Mouse (Mus musculus) right cerebral cortex, postnatal 36 days (tissue): ENCODE measurements around the gene Impg1.

ENCODE experiments used
- DNase-seq, 2 experiments: peaks; one replicate each; pipeline ENCODE4 v3.0.0; 2022; ENCODE audit warnings: low spot score in 2 of 2, mixed read lengths in 1 of 2

Gene Impg1

DNA sequence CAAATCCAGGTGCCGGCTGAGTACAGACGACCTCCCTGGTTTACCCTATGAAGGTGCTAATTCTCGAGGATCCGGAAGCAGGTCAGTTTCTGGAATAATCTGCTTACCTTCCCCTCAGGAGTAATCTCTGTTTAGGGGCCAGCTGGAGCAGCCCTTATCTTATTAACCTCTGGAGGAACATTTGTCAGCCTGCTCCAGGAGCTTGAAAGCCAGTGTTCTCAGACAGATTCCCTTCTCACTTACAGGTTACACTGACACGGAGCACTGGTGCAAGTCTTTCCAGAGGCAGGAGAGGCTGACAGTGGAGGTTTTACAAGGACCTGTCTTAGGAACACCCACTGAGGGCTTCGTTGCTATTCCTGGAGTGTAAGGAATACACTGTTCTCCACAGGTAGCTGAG, at the start of gene Impg1:
Gene Impg1, minus strand, starts transcription at position 101 of the 400 bp plus-strand sequence.
- no peak for DNase-seq

GRCm38 (mm10) chr9:80509464-80510153, 44.3 kb upstream of the Impg1 start:
- no peak for DNase-seq

DNA sequence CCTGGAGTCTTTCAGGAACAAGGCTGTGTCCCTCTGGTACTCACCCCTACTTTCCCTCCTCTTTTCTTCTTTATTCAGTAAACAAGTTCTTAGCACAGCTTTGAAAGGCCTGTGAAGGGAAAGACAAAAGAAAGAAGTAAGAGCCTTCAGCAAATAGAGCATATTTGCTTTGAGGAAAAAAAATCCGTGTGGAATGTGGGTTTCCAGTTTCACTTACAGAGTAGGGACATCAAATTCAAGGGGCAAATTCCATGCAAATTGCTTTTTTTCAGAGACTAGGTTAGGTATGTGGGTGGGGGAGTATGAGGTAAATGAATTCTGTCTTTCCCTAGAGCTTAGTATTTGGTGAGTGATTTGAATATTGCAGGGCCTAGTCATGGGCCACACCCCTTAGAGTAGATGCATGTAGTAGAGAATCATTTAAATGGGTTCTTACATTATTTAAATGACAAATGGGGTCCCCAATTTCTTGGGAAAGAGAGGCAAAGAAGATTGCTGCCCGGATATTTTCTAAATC, 39.3 kb upstream of the Impg1 start:
- no peak for DNase-seq

DNA sequence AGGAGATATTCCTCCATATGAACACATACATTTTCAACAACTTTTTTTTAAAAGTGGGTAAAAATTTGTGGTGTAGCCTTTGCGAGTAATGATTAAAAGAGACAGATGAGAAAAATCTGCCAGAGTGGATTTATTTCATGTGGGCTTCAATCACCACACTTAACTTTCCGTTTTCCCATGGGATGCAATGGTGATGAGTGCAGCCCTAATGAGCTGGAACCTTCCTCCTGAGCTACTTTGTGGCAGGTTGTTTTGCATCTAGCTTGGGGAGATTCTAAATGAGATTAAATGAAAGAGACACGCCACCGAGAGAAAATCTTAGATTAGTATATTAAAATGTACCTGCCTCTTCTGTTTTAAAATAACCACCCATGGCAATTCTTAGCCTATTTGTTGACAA, 26.3 kb upstream of the Impg1 start:
- no peak for DNase-seq

- no peak for DNase-seq
These were observed 4.9 kb downstream of the Impg1 start for GRCm38 (mm10) chr9:80460420-80460819.

- DNase-seq = no peak
These were observed 14.6 kb downstream of the Impg1 start for GRCm38 (mm10) chr9:80450467-80451261.

GRCm38 (mm10) chr9:80441096-80441710, 24.1 kb downstream of the Impg1 start:
- no peak for DNase-seq

GRCm38 (mm10) chr9:80391404-80391803, 73.9 kb downstream of the Impg1 start:
- no peak for DNase-seq

GRCm38 (mm10) chr9:80391002-80391401, 74.3 kb downstream of the Impg1 start:
- no peak for DNase-seq

GRCm38 (mm10) chr9:80387890-80388289, 77.4 kb downstream of the Impg1 start:
- DNase-seq = no peak

GRCm38 (mm10) chr9:80386492-80386891, 78.8 kb downstream of the Impg1 start:
- DNase-seq = no peak

DNA sequence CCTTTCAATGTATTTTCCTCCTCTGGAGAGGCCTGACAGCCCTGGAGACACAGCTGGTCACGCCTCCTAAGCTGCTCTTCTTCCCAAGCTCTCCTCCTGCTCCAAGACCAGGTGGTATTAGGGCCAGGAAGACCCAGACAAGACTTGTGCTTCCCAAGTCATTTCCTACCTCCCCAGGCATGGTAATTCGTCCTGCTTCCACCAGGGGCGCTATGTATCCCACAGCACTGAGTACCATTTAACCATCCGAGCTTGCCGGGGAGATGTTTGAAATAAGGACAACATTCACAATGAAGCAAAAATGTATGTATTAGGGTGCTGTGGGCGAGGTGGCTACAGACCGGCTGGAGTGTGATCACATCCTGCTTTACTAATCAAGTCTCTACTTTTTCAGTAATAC, 79.3 kb downstream of the Impg1 start:
- no peak for DNase-seq

GRCm38 (mm10) chr9:80382711-80383110, 82.6 kb downstream of the Impg1 start:
- no peak for DNase-seq

GRCm38 (mm10) chr9:80380078-80380645, 85.1 kb downstream of the Impg1 start:
- DNase-seq = no peak

DNA sequence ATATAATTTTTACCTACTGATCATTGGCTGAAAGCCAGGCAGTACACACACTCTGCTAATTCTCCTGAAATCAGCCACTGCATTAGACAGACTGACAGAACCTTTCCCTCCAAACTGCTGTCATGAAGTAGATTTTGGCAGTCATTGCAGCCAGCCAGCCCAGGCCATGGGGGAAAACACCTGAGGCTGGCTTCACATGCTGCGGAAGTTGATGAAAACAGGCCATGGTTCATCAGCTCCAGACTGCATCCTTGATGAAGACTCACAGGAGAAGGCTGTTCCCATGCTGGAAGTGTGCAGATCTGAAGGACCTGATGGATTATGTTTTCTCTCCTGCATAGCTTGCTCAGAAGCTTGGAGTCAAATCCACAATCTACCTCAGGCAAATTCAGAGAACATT, 91.2 kb downstream of the Impg1 start:
- no peak for DNase-seq

DNA sequence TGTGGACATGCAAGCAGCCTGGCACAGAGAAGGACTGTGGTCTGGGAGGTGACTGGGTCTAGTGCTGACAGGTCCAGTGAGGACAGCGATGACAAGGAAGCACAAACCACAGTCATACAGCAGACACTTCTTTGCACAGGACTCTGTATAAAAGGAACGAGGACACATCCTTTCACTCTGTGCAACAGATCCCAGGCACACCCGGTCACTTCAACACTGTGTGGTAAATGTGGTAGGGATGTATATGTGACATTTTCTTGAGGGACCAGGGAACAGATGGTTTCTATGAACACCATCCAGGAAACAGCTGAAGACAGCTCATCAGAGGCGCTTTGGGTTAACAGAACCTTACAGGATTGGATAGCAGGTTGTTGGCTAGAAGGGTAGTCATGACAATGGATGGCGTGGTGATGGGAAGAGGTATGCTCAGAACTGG, 92.0 kb downstream of the Impg1 start:
- DNase-seq = no peak

- DNase-seq = no peak
These were observed 96.6 kb downstream of the Impg1 start for GRCm38 (mm10) chr9:80368636-80369035.

- DNase-seq = no peak
These were observed 97.6 kb downstream of the Impg1 start for GRCm38 (mm10) chr9:80367520-80368204.

DNA sequence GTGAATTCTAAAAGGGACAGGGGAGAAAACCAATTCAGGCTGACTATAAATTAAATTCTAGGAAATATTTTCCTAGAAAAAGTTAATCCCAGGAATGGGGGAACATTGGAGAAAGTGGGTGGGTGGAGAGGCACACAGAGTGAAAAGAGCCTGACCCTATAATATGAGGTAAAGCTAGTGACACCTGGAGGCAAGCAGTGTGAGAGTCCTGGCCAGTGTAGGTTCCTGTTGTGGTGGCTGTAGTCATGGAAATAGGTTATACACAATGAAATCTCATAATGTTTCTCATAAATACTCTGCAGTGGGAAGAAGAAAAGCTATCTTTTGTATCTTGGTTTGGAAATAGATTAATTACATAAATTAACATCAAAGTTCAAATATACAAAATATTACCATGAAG, 105.2 kb downstream of the Impg1 start:
- DNase-seq = no peak

GRCm38 (mm10) chr9:80351678-80352331, 113.5 kb downstream of the Impg1 start:
- DNase-seq = no peak

- DNase-seq = no peak
These were observed 114.0 kb downstream of the Impg1 start for GRCm38 (mm10) chr9:80351295-80351677.
